Mouse (Mus musculus) heart, adult 10 weeks (tissue): ENCODE measurements around the gene 4632433K11Rik. TPM values are rescaled to one million over a fixed set of nuclear protein-coding genes. Genes with fewer than 3 reads are reported as not detected.

ENCODE experiments used
- polyA plus RNA-seq: library from polyadenylated mRNA; stranded (reverse); fragments of 350-450 nt; fragmentation: Illumina TruSeq; extraction: RNeasy Lipid Tissue Mini Kit (QIAGEN cat#74804); gene quantifications from one replicate; pipeline ENCODE4 v1.2.3, GENCODE M21; 2014; ENCODE audit warnings: low read depth, low replicate concordance

4632433K11Rik gene
- polyA plus RNA-seq: not detected

DNA sequence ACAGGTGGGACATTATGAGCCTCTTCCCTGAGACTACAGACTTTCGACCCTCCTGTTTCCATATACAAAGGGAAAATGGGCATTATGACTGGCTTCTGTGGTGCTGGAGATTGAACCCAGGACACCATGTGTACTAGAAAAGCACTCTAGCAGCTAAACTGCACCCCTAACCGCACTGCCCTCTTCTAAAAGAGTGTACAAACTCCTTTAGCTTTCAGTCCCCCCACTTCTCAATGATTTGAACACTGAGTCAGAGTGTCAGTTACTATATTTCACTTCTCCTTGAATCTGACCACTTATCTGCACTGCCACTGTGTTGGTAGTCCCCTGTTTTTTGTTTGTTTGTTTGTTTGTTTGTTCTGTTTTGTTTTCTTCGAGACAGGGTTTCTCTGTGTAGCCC lies at the start of gene 4632433K11Rik:
TSS of gene 4632433K11Rik (plus strand) at position 301 of the 400 bp plus-strand sequence.

GRCm38 (mm10) chr7:4996003-4996895 lies 37.7 kb upstream of the 4632433K11Rik start, which contains the start of gene Zfp579:
Gene Zfp579, minus strand, starts transcription at chr7:4996158.

DNA sequence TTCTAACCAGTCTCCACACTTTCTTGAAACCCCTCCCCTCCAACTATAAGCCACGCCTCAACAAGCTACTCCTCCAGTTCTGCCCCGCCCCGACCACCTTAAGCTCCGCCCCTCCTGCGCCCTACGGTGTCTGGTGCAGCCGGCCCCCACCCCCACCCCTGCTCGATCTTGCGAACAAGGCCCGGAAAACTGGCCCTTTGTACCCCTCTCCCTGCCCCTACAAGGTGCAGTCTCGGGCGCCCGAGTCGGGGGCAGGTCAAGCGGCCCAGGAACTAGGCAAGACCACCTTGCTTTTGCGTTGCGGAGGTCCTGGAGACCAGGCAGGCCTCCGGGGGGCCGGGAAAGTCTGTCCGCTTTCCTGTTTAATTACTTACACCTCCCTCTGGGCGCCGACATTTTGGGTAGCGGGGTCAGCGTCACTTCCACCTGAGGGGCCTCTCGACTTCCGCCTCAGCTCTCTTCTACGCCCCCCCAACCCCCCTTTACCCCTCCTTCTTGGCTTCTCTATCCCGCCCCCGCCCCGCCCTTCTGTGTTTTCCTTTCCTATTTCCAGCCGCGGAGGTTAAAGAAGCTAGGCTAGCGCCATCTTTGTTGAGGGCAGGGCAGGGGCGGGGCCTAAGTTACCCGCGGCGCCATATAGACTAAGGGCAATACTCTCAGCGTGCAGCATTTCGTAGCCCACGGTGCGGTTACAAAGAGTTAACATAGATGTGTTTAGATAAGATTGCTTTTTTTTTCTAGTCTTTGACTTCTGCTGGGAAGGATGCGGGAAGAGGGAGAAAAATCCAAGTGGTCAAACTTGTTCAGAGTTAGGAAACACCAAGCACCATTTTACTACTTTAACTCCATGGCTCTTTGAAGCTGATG lies 19.4 kb upstream of the 4632433K11Rik start, which contains the start of the genes Zfp524 and Fiz1:
TSS of gene Zfp524 (plus strand) at position 165 of the 867 bp plus-strand sequence.
TSS of gene Fiz1 (minus strand) at position 447 of the 867 bp plus-strand sequence.

GRCm38 (mm10) chr7:5015118-5016001 lies 18.6 kb upstream of the 4632433K11Rik start, which contains the start of gene Gm44973:
Gene Gm44973, plus strand, starts transcription at chr7:5015496.

GRCm38 (mm10) chr7:5020000-5020681 lies 13.8 kb upstream of the 4632433K11Rik start, which contains the start of the genes Zfp865 and Ccdc106:
Gene Zfp865, plus strand, starts transcription at chr7:5020376.
Gene Ccdc106, plus strand, starts transcription at chr7:5020553.

DNA sequence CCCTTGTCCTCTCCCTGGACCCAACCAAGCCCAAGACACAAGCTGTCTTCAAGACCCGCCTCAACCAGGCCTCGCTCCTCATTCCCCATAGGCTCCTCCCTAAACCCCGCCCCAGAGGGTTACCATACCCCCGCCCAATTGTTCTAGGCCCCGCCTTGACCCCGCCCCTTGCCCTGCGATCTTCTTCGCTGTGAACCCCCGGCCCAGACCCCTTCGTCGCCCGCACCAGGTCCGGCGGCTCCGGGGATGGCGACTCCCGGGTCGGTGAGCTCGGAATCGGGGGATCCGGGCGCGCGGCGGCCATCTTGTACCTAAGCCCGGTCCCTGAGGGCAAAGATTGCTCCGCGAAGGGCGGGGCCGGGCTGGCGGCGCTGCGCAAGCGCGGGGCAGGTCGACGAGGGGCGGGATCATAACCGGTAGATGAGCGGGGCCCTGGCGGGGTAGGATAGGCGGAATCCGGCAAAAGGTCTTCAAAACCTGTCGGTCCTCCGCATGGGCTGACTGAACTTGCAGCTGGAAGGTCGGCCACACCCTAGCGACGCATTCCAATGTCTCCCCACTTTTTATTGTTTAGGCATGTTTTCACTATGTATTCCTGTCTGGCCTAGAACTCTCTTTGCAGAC lies 4.3 kb downstream of the 4632433K11Rik start, which contains the start of gene Zfp784:
TSS of gene Zfp784 (minus strand) at position 338 of the 624 bp plus-strand sequence.

GRCm38 (mm10) chr7:5051193-5052192 lies 17.6 kb downstream of the 4632433K11Rik start, which contains the start of gene Zfp580:
Gene Zfp580, plus strand, starts transcription at chr7:5051538.

GRCm38 (mm10) chr7:5061774-5062359 lies 27.9 kb downstream of the 4632433K11Rik start, which contains the start of gene U2af2:
Gene U2af2, plus strand, starts transcription at chr7:5062143.

DNA sequence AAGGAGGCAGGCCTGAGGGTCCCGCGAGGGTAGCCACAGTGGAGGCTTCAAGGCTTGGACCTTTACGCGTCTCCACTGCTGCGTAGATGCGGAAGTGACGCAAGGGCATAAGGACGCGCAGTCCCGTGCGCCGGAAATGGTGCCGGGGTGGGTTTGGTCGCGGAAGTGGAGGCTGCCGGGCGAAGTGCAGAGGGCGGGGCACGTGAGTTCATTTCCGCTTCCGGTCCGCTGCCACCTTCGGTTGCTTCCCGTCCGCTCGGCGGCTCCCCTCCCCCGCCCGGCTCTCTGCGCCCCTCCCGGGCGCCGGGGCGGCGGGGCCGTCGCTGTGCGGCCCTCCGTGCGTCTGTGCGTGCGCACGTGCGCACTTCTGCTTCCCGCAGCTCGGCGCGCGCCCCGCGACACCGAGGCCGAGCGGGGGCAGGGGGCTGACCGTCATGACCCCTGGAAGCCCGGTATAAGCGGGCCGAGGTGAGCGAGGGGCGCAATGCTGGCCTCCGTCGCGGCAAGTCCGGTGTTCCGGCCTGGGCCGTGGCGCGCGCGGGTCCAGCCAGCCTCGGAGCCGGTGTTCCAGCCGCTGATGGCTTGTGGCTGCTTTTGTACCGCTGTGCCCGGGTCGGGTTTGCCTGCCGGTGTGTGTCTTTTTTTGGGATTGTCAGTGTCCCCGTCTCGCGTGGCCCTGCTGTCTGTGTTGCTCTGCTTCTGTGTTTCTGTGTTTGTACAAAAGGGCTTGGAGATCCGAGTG lies 46.3 kb downstream of the 4632433K11Rik start, which contains the start of gene Epn1:
TSS of gene Epn1 (plus strand) at position 226 of the 742 bp plus-strand sequence.

Other genes starting within 250 kb of the 4632433K11Rik start
- gene Tmem238, start 244.5 kb upstream of the 4632433K11Rik start, polyA plus RNA-seq: 6.3 TPM
- gene Rpl28, start 241.2 kb upstream of the 4632433K11Rik start, polyA plus RNA-seq: 392 TPM
- gene Ube2s, start 221.5 kb upstream of the 4632433K11Rik start, polyA plus RNA-seq: 101 TPM
- gene Shisa7, start 189.4 kb upstream of the 4632433K11Rik start, polyA plus RNA-seq: not detected
- 13.4 TPM for gene Isoc2b, start 163.9 kb upstream of the 4632433K11Rik start, polyA plus RNA-seq
- gene Isoc2a, start 157.0 kb upstream of the 4632433K11Rik start, polyA plus RNA-seq: 45.8 TPM
- not detected for gene Gm36210, start 127.6 kb upstream of the 4632433K11Rik start, polyA plus RNA-seq
- 4.9 TPM for gene Zfp628, start 118.9 kb upstream of the 4632433K11Rik start, polyA plus RNA-seq
- gene Nat14, start 112.1 kb upstream of the 4632433K11Rik start, polyA plus RNA-seq: 4.8 TPM
- gene Ssc5d, start 108.3 kb upstream of the 4632433K11Rik start, polyA plus RNA-seq: 4.7 TPM
- 56.6 TPM for gene Sbk2, start 69.7 kb upstream of the 4632433K11Rik start, polyA plus RNA-seq
- 60.8 TPM for gene Sbk3, start 63.0 kb upstream of the 4632433K11Rik start, polyA plus RNA-seq
- 25.1 TPM for gene Zfp579, start 38.0 kb upstream of the 4632433K11Rik start, polyA plus RNA-seq
- 14.0 TPM for gene Zfp524, start 19.7 kb upstream of the 4632433K11Rik start, polyA plus RNA-seq
- 17.3 TPM for gene Fiz1, start 19.4 kb upstream of the 4632433K11Rik start, polyA plus RNA-seq
- not detected for gene Gm44973, start 18.6 kb upstream of the 4632433K11Rik start, polyA plus RNA-seq
- 11.4 TPM for gene Zfp865, start 13.7 kb upstream of the 4632433K11Rik start, polyA plus RNA-seq
- not detected for gene Ccdc106, start 13.6 kb upstream of the 4632433K11Rik start, polyA plus RNA-seq
- 8.3 TPM for gene Zfp784, start 4.3 kb downstream of the 4632433K11Rik start, polyA plus RNA-seq
- 3.2 TPM for gene Zfp580, start 17.4 kb downstream of the 4632433K11Rik start, polyA plus RNA-seq
- gene U2af2, start 28.0 kb downstream of the 4632433K11Rik start, polyA plus RNA-seq: 85.2 TPM
- gene Epn1, start 46.1 kb downstream of the 4632433K11Rik start, polyA plus RNA-seq: 140 TPM
- not detected for gene Rfpl4, start 82.8 kb downstream of the 4632433K11Rik start, polyA plus RNA-seq
- 7.9 TPM for gene Rasl2-9, start 91.8 kb downstream of the 4632433K11Rik start, polyA plus RNA-seq
- gene Vmn1r55, start 115.6 kb downstream of the 4632433K11Rik start, polyA plus RNA-seq: not detected
- not detected for gene Vmn1r56, start 162.6 kb downstream of the 4632433K11Rik start, polyA plus RNA-seq
- gene Vmn1r57, start 184.4 kb downstream of the 4632433K11Rik start, polyA plus RNA-seq: not detected